Mouse (Mus musculus) brain, embryonic 14.5 days (tissue): ENCODE data around the gene Bsn.

Experiments
- CTCF ChIP-seq: fragments of 200-500 bp; IDR thresholded peaks from 2 replicates; pipeline ENCODE4 v1.5.1; 2012; ENCODE audit warnings: inconsistent platforms, mild to moderate bottlenecking, moderate library complexity, borderline replicate concordance; ENCODE audit not compliant: insufficient read depth, insufficient read length; ENCODE audit errors: extremely low read depth
- POLR2A ChIP-seq: fragments of 200-500 bp; IDR thresholded peaks from 2 replicates; pipeline ENCODE4 v1.6.1; 2012; ENCODE audit warnings: mild to moderate bottlenecking, inconsistent platforms, borderline replicate concordance; ENCODE audit not compliant: poor library complexity, insufficient read depth, insufficient read length, severe bottlenecking; ENCODE audit errors: extremely low read depth

- TF ChIP-seq CTCF (no peak), POLR2A (no peak)
Observed at GRCm38 (mm10) chr9:108136930-108137462, 53.2 kb downstream of the Bsn start.
